Mouse (Mus musculus) adrenal gland, postnatal 36 days (tissue): Measurements from ENCODE around the gene Bmp6. TPM values are rescaled to one million over a fixed set of nuclear protein-coding genes. Genes with fewer than 3 reads are reported as not detected.

ENCODE experiments used
- DNase-seq, 2 experiments: peaks; one replicate each; pipeline ENCODE4 v3.0.0; 2021; ENCODE audit warnings: mixed read lengths in 1 of 2
- long read RNA-seq, 2 experiments: library from polyadenylated mRNA; stranded (forward); transcript quantifications; one replicate each; pipeline ENCODE4 v2.0.0; 2021; ENCODE audit warnings: borderline sequencing depth in 2 of 2
- total RNA-seq, 2 experiments: library from RNA; stranded (reverse); gene quantifications; 2 replicates each; pipeline ENCODE4 v1.2.3; 2021

Gene Bmp6
- total RNA-seq, result 1 to 10 TPM; 6.5 to 9.1 TPM
- long read RNA-seq, experiment 1, transcript Bmp6-201 (7 exons, 3,593 nt), result major isoform, 13 of 15 reads
- long read RNA-seq, experiment 1, partial matches to known transcripts, result 1 of 15 reads
- long read RNA-seq, experiment 1, other reads (novel, unspliced or antisense), result 1 of 15 reads
- long read RNA-seq, experiment 2, partial matches to known transcripts, result 0 of 3 reads
- long read RNA-seq, experiment 2, other reads (novel, unspliced or antisense), result 0 of 3 reads

DNA sequence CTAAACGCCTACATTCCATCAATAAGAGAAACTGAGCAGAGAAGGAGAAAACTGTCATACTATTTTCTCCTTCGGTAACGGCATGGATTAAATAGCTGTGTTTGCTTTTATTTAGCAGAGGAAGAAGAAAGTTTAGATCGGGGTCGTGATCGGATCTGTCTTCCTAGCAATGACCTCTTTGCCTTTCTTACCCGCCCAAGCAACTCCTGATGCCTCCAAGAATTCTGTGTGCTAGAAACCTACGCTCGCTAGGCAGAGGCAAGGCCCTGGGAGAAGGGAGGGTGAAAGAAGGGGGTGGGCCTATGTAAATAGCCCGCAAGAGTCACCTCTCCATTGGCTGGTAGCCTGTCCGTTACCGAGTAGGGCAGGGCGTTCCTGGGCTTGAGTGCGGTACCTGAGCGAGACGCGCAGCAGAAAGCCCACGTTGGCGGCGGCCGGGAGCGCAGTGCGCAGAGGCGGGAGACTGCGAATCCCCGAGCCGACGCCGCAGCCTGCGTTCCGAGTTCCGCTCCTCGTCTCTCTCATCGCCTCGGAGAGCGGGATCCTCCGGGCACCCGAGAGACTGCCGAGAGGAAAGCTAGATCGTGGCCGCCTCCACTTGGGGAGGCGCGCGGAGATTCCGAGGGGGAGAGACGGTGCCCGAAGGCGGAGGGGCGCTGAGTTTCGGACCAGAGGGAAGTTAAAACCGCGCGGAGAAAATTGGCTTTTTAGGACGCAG is at the start of gene Bmp6:
Gene Bmp6 (plus strand): TSS at position 395 of the 718 bp plus-strand sequence.
- DNase-seq, result peak; percentile 75 to 82

DNA sequence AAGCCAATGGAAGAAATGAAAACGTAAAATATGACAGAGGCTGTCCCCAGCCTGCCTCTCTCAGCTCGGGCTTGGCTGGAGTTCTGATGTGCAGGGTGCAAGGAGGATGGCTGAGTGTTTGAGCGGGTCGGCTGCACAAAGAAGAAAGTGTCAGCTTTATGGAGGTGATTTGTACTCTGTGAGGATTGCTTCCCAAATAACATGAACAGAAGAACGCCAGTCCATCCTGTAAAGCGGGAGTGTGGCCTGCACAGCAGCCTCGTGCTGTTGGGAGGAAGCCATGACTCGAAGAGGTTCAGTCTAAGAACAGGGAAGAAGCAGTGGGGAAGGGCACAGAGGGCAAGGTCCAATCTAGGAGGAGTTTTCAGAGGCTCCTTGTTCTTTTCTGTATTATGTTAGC is 48.7 kb upstream of the Bmp6 start:
- no peak for DNase-seq

DNA sequence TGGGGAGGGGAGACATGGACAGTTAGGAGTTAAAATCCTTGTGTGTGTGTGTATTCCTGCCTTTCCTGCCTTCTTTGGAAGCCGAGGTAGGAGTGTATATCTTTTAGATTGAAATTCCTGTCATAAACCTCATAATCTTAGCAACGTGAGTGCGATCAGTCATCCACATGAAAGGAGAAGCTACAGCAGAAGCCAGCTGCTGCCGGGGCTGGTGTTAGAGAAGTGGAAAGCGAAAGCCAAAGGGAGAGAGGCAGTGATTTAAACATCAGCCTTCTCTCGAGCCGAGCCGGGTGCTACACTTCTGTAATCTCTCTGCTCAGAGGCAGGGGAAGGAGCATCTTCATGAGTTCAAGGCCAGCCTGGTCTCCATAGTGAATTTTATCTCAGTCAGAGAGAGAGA is 48.3 kb upstream of the Bmp6 start:
- peak in 1 of 2 experiments; percentile 11 for DNase-seq

DNA sequence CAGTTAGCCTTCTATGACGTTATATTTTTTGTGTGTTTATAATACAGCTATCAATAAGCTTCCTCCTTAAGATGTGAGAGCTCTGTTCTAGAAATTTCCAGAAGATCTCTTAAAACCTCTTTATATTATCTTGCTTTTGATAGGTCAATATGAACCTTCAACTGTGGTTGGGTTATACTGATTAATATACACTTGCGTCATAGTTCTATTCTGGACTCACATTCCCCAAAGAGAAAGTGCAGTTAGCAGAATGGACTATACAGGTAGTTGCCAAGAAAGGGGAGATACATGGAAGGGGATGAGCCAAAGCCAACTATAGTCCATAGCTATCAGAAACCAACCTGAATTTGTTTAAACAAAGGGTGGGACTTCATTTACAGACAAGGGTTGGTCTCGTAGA is 33.8 kb upstream of the Bmp6 start:
- DNase-seq, result no peak

DNA sequence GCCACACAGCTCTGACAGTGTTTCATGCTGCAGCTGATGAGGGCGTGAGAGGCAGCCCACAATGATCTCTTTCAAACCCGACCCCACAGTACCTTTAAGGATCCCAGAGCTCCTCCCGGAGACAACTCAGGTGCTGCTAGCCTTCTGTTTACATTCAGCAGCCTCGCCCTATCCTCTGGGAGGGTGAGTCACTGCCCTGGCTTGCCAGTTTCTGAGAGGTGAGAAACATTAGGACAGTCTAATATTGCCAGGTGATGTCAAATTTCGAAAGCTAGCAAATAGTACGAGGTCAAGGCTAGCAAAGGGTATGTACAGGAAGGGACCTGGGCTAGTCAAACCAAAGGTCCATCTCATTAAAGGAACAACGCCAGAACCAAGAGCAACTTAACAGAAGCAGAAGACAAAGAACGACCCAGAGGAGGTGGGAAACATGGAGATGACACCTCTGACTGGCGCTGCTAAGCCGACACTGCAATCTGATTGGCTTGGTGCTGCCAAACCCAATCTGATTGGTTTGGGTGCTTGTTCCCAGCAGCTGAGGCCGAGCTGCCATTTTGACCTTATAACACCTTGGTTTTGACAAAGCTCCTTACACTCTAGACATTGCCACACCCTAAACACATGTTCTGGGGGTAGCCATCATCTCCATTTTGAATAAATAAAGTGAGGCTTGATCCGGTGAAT is 32.4 kb upstream of the Bmp6 start:
- no peak for DNase-seq

DNA sequence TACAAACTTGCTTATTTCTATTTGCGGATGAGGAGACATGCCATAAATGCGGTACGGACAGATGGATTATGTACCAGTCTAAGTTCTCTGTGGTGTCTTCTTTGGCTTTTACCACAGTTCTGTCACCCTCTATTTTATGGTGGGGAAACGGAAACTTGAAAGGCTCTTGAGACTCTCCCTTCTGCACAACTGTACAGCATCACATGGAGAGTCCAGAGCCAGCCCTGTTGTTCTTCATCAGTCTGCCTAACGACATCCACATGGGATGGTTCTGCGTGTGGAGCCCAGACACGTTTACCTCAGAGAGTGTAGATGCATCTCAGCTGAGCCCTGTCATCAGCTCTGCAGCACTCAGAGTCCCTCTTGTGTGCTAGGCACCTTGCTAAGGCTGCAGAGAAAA is 30.3 kb upstream of the Bmp6 start:
- no peak for DNase-seq

DNA sequence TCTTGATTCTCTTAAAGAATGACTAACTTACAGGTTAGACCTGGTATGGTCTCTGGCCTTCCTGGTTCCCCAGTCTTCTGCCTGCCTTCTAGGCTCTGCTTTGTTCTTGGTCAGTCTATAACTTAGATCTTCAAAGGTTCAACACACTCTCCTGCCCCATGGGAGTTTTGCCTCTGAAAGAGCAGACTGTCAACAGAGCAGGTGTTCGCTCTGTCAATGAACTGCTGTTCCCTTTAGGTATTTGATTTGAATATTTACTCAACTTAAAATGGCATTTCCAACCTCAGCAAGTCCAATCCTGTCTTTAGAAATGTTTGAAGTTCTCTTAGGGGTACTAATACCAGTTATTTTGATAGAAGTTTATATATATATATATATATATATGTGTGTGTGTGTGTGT is 26.5 kb upstream of the Bmp6 start:
- DNase-seq, result no peak

DNA sequence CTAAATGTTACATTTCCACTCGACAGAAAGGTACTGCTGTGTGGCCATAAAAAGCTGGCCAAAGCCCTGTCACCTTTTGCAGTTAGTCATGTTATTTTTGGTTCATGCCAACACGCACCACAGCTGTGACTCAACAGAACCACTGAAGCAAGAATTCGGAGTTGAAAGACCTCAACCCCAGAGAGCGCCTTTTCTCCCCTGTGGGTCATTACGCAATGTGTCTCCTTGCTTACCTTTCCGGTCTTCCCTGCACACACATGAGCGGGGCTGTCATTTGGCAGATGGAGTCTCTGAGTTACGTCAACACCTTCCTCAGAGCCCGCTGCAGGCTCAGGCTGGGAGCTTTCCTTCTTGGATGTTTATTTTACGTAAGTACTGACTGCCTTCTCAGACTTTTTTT is 24.6 kb upstream of the Bmp6 start:
- DNase-seq, result peak in 1 of 2 experiments; percentile 13

DNA sequence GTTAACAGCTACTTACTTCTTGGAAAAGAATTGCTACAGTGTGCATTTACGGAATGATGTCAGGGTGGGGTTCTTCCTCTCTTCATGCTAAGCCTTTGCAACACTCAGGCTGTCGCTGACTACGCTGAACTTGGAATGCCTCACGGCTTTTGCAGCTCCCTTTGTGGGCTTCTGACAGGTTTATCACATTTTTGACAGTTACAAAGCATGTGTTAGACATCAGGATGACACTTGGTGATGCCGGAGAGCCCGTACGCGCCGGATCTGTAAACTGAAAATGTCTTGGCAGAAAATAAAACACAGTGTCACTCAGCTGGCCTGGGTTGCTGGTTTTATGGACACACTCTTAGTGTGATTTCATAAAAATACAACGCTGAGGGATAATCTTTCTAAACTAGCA is 20.5 kb upstream of the Bmp6 start:
- no peak for DNase-seq

DNA sequence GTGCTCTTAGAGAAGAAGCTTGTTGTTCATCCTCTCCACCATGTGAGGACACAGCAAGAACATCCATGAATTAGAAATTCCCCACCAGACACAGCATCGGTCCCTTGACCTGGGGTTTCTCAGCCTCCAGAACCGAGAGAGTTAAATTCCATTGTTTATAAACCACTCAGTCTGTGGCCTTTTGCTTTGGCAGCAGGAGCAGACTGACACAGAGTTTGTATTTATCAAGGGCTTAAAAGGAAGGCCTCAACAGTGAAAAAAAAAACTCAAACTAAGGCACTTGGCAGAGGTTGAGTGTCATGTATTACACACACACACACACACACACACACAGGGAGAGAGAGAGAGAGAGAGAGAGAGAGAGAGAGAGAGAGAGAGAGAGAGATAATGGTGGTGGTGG is 17.5 kb upstream of the Bmp6 start:
- no peak for DNase-seq

DNA sequence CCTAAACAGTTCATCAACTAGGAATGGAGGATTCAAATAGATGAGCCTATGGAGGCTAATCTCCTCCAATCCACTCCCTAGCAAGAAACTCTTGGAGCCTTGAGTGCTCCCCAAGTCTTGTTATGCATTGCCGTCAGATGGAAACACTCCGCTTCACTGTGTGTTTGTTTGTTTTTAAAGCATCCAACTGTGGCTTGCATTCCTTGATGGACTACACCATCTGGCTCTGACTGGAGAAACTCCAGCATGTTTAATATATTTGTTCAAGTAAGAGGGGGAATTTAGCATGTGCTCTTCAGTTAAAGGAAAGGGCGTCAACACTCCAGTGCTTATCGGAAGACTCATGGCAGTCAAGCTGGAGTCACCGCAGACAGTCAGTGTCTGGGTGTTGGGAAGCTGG is 11.4 kb upstream of the Bmp6 start:
- DNase-seq, result no peak

DNA sequence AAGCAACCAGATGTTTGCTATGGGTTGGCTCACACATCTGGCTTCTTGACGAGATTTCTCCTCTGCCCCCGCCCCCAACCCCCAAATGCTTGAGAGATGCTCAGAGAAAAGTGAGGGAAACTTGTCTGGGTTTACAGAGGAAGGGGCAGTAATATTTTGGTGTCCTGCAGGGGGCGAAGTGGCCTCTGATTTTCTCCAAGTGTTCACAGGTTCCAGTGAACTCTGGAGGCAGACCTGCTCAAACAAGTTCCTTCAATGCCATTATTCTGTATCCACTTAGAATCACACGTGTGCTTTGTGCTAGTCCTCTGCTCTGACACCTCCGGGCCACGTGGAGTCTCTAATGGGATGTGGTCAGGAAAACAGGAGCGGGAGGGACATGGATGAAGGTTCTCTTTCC is 2.3 kb upstream of the Bmp6 start:
- DNase-seq, result peak; percentile 61 to 69

DNA sequence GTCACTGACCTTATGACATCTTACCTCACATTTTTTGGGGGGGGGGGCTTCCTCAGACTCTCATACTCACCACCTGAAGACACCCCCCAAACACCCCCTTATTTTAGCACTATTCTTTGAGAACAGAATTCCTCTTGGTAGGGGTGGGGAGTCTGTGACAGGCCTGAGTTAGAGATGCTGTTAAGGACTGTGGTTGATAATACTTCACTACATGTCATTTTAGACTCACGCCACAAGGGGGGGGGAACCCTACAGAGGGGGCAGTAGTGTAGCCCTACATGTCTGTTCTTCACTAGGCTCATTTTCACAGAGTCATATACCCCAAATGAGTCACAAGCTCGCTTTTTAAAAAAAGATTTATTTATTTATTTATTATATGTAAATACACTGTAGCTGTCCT is 1.7 kb upstream of the Bmp6 start:
- no peak for DNase-seq

DNA sequence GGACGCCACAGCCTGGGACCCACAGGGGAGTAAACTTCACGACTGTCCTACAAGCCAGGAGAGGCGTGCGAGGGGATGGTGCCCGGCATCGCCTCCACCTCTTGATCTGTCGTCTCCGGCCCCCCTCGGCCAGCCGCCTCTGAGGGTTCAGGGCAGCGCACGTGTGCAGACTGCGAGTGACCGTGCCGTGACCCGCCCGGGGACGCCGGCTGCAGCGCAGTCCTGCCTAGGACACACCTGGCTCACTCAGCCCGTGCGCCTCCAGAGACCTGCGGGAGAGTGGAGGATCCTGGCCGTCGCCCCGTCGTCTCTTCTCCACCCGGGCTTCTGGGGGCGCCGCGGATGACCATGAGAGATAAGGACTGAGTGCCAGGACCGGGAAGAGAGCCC is 519 bp downstream of the Bmp6 start:
- no peak for DNase-seq

DNA sequence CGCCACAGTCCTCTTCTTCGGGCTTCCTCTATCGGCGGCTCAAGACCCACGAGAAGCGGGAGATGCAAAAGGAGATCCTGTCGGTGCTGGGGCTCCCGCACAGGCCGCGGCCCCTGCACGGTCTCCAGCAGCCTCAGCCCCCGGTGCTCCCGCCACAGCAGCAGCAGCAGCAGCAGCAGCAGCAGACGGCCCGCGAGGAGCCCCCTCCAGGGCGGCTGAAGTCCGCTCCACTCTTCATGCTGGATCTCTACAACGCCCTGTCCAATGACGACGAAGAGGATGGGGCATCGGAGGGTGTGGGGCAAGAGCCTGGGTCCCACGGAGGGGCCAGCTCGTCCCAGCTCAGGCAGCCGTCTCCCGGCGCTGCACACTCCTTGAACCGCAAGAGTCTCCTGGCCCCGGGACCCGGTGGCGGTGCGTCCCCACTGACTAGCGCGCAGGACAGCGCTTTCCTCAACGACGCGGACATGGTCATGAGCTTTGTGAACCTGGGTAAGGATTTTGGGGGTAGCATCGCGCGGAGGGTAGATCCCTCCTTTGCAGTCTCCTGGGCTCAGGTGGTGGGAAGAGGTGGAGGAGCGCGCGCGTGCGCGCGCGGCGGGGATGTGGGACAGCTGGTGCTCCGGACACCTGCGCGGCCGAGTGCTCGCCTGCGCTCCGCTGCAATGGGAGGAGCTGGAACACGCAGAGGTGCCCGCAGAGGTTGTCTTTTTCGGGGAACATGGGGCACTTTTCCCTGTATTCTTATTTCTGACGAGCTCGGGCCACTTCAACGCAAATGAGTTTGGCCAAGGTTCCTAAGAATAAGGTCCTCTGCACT is 1.4 kb downstream of the Bmp6 start:
- no peak for DNase-seq

DNA sequence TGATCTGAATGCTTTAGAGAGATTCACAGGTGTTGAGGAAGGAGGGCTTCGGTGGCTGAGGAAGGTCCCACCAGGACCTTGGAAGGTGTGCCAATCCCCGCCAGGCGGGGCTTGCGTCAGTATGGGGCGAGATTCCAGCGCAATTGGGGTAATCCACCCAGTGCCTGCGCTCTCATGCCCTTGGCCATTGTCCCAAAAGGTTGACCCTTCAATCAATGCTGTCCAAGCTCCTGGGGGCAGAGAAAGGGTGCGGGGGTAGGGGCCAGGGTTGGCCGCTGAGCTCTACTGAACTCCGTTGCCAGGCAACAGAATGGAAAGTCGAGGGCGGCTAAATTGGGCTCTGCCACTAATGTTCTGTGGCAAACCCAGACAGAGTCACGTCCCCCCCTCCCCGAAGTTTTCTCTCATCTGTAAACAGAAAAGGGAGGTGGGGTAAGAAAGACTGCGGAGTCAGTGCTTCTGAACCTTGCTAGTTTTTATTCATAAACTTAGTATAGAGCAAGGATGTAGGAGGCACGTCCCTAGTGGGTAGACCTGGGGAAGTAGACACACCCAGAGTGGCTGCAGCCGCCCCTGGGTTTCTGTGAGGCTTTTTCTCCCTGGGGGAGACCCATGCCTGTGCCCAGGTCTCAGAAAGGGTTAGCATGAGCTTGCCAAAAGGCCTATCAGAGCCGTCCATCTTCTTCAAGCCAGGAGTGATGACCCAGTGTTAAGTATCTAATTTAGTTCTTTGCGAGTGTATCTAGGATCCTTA is 2.3 kb downstream of the Bmp6 start:
- DNase-seq, result no peak

DNA sequence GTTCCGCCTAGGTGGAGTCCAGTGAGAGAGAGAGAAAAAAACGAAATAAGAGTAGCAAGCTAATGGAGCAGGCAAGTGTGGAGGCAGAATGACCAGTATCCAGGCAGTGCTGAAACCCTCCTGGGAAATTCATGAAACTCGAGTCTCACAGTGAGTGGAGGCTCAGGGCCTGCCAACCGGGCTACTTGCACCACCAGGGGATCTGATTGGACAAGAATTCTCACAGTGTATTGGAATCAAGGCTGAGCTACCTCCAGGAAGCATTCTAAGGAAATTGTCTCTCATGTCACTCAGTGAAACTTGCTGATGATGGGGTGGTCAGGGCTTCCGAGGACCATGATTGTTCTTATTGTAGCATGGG is 2.8 kb downstream of the Bmp6 start:
- no peak for DNase-seq

DNA sequence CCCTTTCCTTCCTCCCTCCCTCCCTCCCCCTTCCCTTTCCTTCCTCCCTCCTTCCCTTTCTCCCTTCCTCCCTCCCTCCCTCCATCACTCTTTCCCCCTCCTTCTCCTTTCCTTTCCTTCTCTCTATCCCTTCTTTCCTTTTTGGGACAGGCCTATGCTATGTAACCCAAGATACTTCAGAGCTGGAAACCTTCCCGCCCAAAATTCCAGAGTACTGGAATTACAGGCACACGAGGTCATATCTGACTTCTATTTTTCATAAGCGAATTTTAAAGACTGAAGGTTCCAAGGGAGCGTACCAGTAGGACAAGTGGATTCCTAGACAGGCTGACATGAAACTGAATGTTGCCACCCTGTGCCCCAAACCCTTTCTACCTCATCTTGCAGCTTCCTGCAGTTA is 4.1 kb downstream of the Bmp6 start:
- DNase-seq, result no peak

DNA sequence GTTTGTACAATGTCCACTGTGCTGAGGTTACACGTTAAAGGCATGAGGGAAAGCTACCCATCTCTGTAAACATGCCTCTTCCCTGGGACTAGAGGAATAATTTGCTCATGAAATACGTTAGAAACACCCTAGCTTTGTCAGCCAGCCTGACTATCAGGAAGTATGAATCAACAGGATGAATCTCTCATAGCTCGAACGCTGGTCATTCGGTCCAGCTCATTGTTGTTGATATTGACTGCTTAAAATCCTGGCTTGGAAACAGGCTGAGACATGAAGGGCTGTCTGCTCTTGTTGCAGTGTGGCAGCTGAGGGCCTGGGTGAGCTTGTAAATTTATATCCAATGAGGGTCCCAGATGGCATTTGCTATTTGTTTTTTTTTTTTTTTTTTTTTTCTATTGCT is 4.9 kb downstream of the Bmp6 start:
- DNase-seq, result no peak

DNA sequence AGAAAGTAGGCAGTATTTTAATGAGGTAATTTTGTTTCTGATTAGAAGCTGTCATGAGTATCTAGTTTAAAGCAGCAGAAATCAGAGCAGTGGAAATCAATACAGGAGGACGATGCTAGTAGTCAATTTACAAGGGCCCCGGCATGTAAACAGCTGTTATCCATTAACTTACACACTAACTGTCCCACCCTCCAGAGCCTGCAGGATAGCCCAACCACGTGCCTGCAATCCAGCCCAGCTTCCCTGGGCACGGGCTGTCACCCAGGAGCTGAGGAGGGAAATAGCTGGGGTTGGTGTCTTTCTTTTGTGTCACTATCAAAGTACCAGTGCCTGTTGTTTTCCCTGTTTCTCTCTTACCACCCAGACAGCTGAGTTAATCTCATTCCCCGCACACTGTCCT is 7.1 kb downstream of the Bmp6 start:
- no peak for DNase-seq

DNA sequence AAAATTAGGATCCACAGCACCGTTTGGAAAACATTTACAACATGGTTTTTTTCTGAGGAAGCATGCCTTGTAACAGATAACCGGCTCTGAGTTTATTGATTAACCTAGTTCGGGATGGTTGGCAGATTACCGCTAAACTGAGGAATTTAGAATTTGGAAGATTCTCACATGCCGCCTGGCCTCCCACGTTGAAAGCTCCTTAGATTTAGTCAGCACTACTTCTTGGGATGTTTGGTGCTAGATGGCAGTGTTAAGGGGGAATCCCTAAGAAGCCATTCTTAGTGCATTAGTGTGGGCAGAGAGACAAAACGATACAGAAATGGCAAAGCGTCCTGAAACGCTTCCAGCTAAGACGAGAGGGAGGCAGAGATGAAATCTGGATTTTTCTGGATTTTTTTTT is 8.1 kb downstream of the Bmp6 start:
- no peak for DNase-seq
